Mouse (Mus musculus) cerebellum, adult 2 months (tissue): Measurements from ENCODE around the gene Tdo2.

Source experiments
- CTCF ChIP-seq: fragments of 200-500 bp; IDR thresholded peaks from 2 replicates; pipeline ENCODE4 v1.5.1; 2011; ENCODE audit warnings: low read depth, mild to moderate bottlenecking, control low read depth, low read length, moderate library complexity, borderline replicate concordance; ENCODE audit not compliant: insufficient read depth
- POLR2A ChIP-seq: fragments of 200-500 bp; IDR thresholded peaks from 2 replicates; pipeline ENCODE4 v1.6.1; 2011; ENCODE audit warnings: low read length, control low read depth, borderline replicate concordance; ENCODE audit not compliant: insufficient read depth

- TF ChIP-seq CTCF, result no peak
- no peak for TF ChIP-seq POLR2A
These were observed 49.2 kb downstream of the Tdo2 start for GRCm38 (mm10) chr3:81926764-81927325.
